Mouse (Mus musculus): Measurements from ENCODE around the gene Rnf20.

GRCm38 (mm10) chr4:49605459-49605858, 26.3 kb upstream of the Rnf20 start:
- no peak for TF ChIP-seq CTCF (IDR thresholded peaks at IDR 0.05; ENCODE audit: control insufficient read depth, insufficient read depth, low read length)
- TF ChIP-seq POLR2A (IDR thresholded peaks at IDR 0.05; ENCODE audit: borderline replicate concordance, control insufficient read depth, low read depth, low read length), result no peak
